Mouse (Mus musculus): ENCODE measurements at regions not wholly inside any gene's neighbourhood (a gene's known extent, or its start where the extent isn't known, plus 50 kb on each side); places are given as distances from the start of the nearest gene placed in this dataset.

DNA sequence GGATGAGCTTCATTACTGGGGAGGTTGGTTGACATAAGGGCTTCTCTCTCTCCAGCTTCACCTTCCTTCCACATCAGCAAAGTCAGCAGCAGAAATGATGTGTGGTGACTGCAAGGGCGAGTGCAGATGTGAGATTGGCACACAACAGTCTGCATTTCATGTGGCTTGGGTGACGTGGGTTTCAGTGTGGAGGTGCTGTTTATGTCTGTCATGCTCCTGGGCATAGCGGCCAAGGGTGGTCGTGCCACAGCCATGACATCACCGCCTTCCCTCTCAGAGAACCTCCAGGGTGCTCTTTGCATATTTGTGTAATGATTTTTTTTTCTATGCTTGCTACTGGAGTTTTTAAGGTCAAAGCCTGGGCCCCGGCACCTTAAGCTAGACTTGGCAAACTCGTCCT lies 64.0 kb downstream of the Pthlh start:
- DNase-seq (ENCODE audit: low read depth, low spot score): no peak

DNA sequence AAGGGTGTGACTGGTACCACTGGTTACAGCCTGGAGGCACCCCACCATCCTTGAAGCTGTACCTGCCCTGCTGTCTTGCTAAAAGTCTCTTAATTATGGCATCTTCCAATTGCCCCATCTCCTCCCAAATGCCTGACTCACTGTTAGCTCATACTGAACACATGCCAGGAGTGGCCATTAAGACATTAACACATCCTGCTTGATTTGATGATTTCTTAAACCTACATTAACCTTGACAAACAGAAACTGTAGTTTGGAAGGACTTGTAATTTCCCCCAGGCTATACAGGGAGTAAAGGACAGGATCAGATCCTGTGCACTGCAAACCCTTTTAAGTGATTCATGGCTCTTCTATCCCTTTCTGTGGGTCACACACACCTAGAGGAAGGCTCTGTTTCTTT lies 64.6 kb downstream of the Pthlh start:
- no peak for DNase-seq (ENCODE audit: low read depth, low spot score)

DNA sequence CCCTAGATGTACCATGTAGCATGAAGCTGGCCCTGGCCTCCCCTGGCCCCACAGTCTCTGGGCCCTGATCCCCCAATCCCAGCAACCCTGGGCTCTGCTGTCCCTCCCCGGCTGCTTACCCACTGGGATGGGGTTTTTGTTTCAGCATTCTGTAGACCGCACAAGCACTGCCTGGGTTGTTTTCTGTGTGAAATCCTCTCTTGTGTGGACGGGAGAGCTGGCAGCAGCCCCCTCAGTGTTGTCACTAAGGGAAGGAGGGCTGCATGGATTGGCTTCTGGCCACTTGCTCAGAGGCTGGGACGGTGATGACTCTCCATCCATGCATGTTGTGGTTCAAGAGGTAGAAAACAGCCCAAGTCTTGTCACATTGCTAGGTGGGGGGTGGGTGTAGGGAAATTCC lies 67.6 kb downstream of the Pthlh start:
- no peak for DNase-seq (ENCODE audit: low read depth, low spot score)

DNA sequence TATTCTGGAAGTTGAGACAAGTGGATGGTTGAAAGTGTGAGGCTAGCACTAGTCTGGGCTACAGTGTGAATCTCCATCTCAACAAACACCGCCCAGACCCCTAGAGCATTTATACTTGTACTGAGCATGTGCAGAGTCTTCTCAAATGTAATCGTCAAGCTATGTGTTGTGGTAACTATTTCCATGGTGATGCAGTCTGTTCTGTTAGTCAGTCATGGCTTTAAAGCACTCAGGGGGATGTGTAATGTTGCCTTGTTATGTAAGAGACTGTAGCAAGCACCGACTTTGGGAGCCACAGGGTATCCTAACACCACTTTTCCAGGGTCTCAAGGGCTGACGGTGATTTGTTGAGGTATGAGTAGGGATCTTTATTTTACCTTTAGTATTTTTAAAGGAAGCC lies 68.7 kb downstream of the Pthlh start:
- no peak for DNase-seq (ENCODE audit: low read depth, low spot score)

DNA sequence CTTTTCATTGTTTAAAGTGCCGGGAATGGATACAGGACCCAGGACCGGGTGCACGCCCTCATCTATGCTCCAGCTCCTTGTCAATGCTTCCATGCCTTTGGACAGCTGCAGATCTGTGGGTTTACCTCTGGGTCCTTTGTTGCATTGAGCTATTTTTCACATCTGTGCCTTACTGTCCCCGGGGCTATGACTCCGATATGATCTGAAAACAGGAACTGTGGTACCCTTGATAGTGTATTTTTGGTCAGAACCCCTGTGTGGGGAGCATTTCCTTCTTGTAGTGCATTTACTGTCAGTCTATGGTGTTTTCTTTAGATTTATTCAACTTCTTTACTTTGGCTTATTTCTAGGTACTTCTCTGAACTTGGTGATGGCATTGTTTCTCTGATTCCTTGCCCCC lies 76.3 kb downstream of the Pthlh start:
- no peak for DNase-seq (ENCODE audit: low read depth, low spot score)

DNA sequence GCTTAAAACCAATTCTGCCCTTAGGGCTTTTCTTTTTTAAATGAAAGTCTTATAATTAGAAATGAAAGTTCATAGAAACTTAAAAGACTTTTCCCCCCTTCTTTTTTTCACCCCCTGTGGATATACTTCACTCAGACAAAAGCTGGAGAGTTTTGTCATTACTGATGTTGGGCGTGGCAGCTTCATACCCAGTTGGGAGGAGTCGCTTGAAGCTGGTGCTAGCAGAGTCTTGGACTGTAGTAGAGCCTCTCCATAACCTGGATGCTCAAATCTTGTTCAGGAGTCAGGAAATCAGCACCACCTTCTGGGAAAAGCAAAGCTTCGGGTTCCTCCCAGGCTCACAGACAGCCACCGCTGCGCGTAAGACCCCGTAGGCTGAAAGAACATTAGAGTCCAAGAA lies 85.7 kb downstream of the Pthlh start:
- peak; percentile 93 for DNase-seq (ENCODE audit: low read depth, low spot score)

DNA sequence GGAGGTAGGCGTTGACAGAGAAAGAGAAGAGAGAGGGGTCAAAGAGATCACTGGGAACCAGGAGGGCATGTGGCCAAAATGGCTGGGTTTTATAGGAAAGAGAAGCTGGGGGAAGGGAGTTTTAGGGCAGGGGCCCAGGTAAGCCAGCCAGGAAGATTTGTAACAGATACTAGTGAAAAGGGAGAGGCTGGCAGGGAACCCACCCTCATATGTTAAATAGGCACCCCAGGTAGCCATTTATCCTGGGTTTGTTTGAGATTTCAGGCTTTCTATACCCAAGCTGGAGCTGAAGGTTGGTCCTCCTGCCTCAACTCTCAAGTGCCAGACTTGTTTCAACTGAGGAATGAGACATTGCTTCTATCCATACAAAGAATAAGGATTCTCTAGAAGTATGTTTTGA lies 85.0 kb downstream of the Klhl42 start:
- peak; percentile 82 for DNase-seq (ENCODE audit: low read depth, low spot score)
